Mouse (Mus musculus) ES-E14 (cell line): Measurements from ENCODE around the gene Klhl25. TPM values are rescaled to one million over a fixed set of nuclear protein-coding genes. Genes with fewer than 3 reads are reported as not detected.

ENCODE experiments used
- DNase-seq: peaks from one replicate; pipeline ENCODE4 v3.0.0-alpha.2; 2013; ENCODE audit warnings: low read depth, low spot score
- H3K27ac ChIP-seq: 2 replicates; pipeline ENCODE4 v1.5.1; 2012; ENCODE audit warnings: low read depth, mild to moderate bottlenecking, low read length, moderate library complexity, mixed read lengths; ENCODE audit not compliant: poor library complexity, insufficient read depth, severe bottlenecking
- H3K36me3 ChIP-seq: 2 replicates; pipeline ENCODE4 v1.6.1; 2012; ENCODE audit warnings: mild to moderate bottlenecking, low read length, moderate library complexity, mixed read lengths; ENCODE audit not compliant: control insufficient read depth, poor library complexity, insufficient read depth, severe bottlenecking
- H3K4me1 ChIP-seq, 2 experiments: fragments of 150-350 bp in 1 of 2; sonication (generic) in 1 of 2; 2 replicates each; pipeline ENCODE4 v1.6.1; 2012; ENCODE audit warnings: low read length in 2 of 2, mild to moderate bottlenecking in 1 of 2, mixed read lengths in 1 of 2; ENCODE audit not compliant: control insufficient read depth in 2 of 2, insufficient read depth in 2 of 2, poor library complexity in 1 of 2
- H3K4me3 ChIP-seq, 2 experiments: fragments of 150-350 bp in 1 of 2; sonication (generic) in 1 of 2; 2 replicates each; pipeline ENCODE4 v1.5.1; 2012; ENCODE audit warnings: low read length in 2 of 2, low read depth in 1 of 2, mild to moderate bottlenecking in 1 of 2, mixed read lengths in 1 of 2; ENCODE audit not compliant: insufficient read depth in 1 of 2, poor library complexity in 1 of 2, severe bottlenecking in 1 of 2
- H3K9ac ChIP-seq: 2 replicates; pipeline ENCODE4 v1.6.1; 2012; ENCODE audit warnings: low read depth, mild to moderate bottlenecking, low read length, mixed read lengths; ENCODE audit not compliant: poor library complexity, insufficient read depth, severe bottlenecking
- H3K9me3 ChIP-seq: fragments of 150-350 bp; sonication (generic); 2 replicates; pipeline ENCODE4 v1.6.1; 2012; ENCODE audit warnings: low read depth, mild to moderate bottlenecking, low read length; ENCODE audit not compliant: control insufficient read depth, insufficient read depth
- CHD2 ChIP-seq: IDR thresholded peaks from 2 replicates; pipeline ENCODE4 v1.6.1; 2014; ENCODE audit warnings: mild to moderate bottlenecking, low read depth, low read length, inconsistent platforms
- HCFC1 ChIP-seq: IDR thresholded peaks from 2 replicates; pipeline ENCODE4 v1.6.1; 2012; ENCODE audit warnings: low read length, inconsistent platforms, borderline replicate concordance; ENCODE audit not compliant: insufficient read depth
- MAFK ChIP-seq: IDR thresholded peaks from 2 replicates; pipeline ENCODE4 v1.6.1; 2014; ENCODE audit warnings: mild to moderate bottlenecking, low read depth, low read length, inconsistent platforms; ENCODE audit not compliant: insufficient read depth
- ZC3H11A ChIP-seq: IDR thresholded peaks from 2 replicates; pipeline ENCODE4 v1.6.1; 2012; ENCODE audit warnings: low read depth, mild to moderate bottlenecking, inconsistent platforms, low read length, borderline replicate concordance
- ZNF384 ChIP-seq: IDR thresholded peaks from 2 replicates; pipeline ENCODE4 v1.6.1; 2012; ENCODE audit warnings: low read depth, low read length, inconsistent platforms
- in situ Hi-C, 2 experiments: fragments of 600-800 bp; cut with MboI; formaldehyde crosslinking; loops; one replicate each; pipeline ENCODE4 v1.15.1; 2025; ENCODE audit warnings: low sequenced_read_pairs in 2 of 2, inconsistent platforms in 1 of 2; ENCODE audit not compliant: unreplicated experiment in 2 of 2
- total RNA-seq: library from RNA; depleted of rRNA; stranded (reverse); fragments of 300-350 nt; gene quantifications from 2 replicates; pipeline ENCODE4 v1.2.3, GENCODE M21; 2012

Gene Klhl25
- total RNA-seq, 1 experiment: 10.8 TPM

DNA sequence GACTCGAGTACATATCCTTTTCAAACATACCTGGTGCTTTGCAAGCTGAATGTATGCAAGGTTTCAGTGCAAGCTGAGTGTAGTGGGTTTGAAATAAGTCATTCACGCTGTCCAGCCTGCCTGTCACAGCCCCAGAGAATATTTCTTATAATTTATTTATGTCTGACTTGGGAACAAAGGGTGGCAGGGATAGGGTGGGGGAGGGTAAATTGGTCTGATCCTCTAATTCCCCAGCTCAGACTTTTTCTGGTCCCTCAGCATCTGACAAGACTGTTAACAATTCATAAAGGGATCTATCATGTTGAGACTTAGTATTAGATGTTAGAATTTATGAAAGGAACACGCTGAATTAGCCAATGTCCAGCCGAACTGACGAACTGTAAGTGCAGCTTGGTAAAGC is 48.9 kb downstream of the Klhl25 start:
- TF ChIP-seq HCFC1 (no peak), ZNF384 (no peak), MAFK (no peak), CHD2 (no peak), ZC3H11A (no peak)
- Histone ChIP-seq H3K27ac (no peak overlapping the region), H3K9me3 (no peaks in the 10 kb centered on the region), H3K4me1 (peaks cover 0 to 1% of the 10 kb centered on the region in 2 experiments; a peak in 1 of 4 replicates), H3K9ac (no peak overlapping the region), H3K36me3 (no peaks in the 10 kb centered on the region), H3K4me3 (no peak overlapping the region)
- in situ Hi-C loops: loop anchor here in 1 of 2 experiments (25.0 kb wide), 1 partner anchor 760 kb away; no protein-coding TSS in a partner anchor
- no peak for DNase-seq

DNA sequence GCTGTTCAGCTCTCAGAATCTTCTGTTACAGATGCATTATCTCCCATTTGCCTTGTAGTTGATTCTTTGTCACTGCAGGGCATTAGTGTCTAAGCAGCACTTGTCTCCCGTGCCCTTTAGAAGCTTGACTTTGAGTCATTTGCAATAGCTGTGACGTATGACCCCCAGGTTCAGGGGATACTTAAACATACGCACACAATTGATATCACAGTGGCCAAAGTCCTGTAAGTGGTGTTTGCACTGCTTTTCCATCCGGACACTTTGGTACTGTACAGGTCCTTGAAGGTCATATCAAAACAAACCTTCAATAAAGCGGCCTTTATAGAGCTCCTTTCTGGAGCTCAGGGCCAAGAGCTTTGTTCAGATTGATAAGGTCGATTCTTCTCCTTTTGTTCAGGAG is 51.0 kb downstream of the Klhl25 start:
- H3K4me3 ChIP-seq: no peak overlapping the region
- no peaks in the 10 kb centered on the region for H3K9me3 ChIP-seq
- no peak for DNase-seq
- in situ Hi-C loops: loop anchor here in 1 of 2 experiments (25.0 kb wide), 1 partner anchor 762 kb away; no protein-coding TSS in a partner anchor
- no peak overlapping the region for H3K9ac ChIP-seq
- no peak overlapping the region for H3K27ac ChIP-seq
- TF ChIP-seq ZNF384: no peak
- TF ChIP-seq HCFC1: no peak
- no peak for TF ChIP-seq MAFK
- TF ChIP-seq ZC3H11A: no peak
- no peak for TF ChIP-seq CHD2
- H3K36me3 ChIP-seq: no peaks in the 10 kb centered on the region
- H3K4me1 ChIP-seq: no peaks in the 10 kb centered on the region

DNA sequence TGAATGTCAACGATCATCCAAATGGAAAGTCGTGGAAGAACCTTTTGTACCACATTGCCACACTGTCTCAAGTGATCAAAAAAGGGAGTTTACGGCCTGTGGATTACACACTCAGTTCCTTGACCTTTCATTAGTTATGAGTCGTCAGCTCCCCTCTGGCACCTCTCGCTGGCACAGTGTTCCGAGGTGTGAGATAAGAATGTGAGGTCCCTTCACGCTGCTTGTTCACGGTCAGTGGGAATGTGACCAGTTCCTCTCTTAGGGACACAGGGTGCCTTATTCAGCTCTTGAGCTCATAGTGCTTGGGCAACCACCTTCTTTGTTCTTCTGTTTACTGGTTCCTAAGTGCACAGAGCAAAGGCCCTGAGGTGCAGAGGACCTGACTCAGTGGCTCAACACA is 51.4 kb downstream of the Klhl25 start:
- TF ChIP-seq ZC3H11A (no peak), MAFK (no peak), HCFC1 (no peak), ZNF384 (no peak), CHD2 (no peak)
- H3K36me3 ChIP-seq: no peaks in the 10 kb centered on the region
- in situ Hi-C loops: loop anchor here in 1 of 2 experiments (25.0 kb wide), 1 partner anchor 762 kb away; no protein-coding TSS in a partner anchor

DNA sequence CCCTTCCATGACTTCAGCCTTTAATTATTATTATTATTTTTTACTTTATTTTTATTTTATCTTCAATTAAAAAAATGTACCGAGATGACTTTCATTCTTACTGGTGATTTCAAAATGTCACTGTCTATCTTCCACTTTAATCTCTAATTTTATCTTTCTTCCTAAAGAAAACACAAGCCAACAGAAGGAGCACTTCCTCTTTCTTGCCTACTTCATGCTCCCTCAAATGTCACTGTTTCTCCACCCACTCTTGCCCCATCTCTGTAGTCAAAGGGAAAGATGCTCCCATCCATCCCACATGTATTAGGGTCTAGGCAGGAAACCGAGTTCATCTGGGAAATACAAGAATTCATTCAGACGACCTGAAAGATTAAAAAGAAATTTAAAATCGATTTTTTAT is 51.8 kb downstream of the Klhl25 start:
- Histone ChIP-seq H3K27ac (no peak overlapping the region), H3K4me3 (no peak overlapping the region), H3K9ac (no peak overlapping the region), H3K36me3 (no peaks in the 10 kb centered on the region), H3K4me1 (no peaks in the 10 kb centered on the region), H3K9me3 (no peaks in the 10 kb centered on the region)
- in situ Hi-C loops: loop anchor here (25.0 kb wide), 3 partner anchors 462 to 1037 kb away; no protein-coding TSS in a partner anchor
- TF ChIP-seq ZNF384 (no peak), ZC3H11A (no peak), CHD2 (no peak), MAFK (no peak), HCFC1 (no peak)
- DNase-seq: no peak

More for the DNA sequence above, 51.4 kb downstream of the Klhl25 start:
- Histone ChIP-seq H3K4me3 (no peak overlapping the region), H3K9ac (no peak overlapping the region), H3K27ac (no peak overlapping the region), H3K4me1 (no peaks in the 10 kb centered on the region), H3K9me3 (no peaks in the 10 kb centered on the region)
- no peak for DNase-seq

DNA sequence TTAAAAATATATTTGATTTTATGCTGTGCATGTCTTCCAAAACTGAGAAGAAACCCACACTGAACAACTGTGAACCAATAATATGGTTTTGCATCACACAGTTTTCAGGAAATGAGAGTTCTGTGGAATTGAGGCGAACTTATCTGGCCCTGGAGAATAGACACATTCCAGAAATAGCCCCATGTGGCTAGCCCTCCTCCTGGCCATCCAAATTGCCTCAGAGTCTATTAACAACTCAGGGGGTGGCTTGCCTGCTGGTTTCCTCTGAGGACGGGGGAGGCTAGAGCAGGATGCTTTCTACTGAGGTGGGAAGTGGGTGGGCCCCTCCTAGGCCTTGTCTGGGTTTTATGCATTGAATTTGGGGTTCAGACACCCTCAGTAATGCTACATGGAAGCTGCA is 57.0 kb downstream of the Klhl25 start:
- TF ChIP-seq HCFC1: no peak
- no peak for TF ChIP-seq CHD2
- no peak for TF ChIP-seq ZC3H11A
- TF ChIP-seq ZNF384: no peak
- no peak for TF ChIP-seq MAFK
- Histone ChIP-seq H3K4me3 (no peak overlapping the region), H3K9ac (no peak overlapping the region), H3K36me3 (no peaks in the 10 kb centered on the region), H3K4me1 (no peaks in the 10 kb centered on the region), H3K9me3 (no peaks in the 10 kb centered on the region), H3K27ac (no peak overlapping the region)
- no peak for DNase-seq
- in situ Hi-C loops: loop anchor here (25.0 kb wide), 2 partner anchors 457 to 1032 kb away; no protein-coding TSS in a partner anchor
